Mouse (Mus musculus) heart, adult 11 months (tissue): ENCODE data around the gene Lpp.

ENCODE experiments used
- DNase-seq: peaks from one replicate; pipeline ENCODE4 v3.0.0; 2022

Lpp gene

GRCm38 (mm10) chr16:24943486-24944261 is 550.4 kb downstream of the Lpp start:
- no peak for DNase-seq

- no peak for DNase-seq
These were observed 553.0 kb downstream of the Lpp start for GRCm38 (mm10) chr16:24946356-24946755.

GRCm38 (mm10) chr16:24947485-24947884 is 554.2 kb downstream of the Lpp start:
- DNase-seq, result no peak

GRCm38 (mm10) chr16:24948091-24948690 is 554.9 kb downstream of the Lpp start:
- DNase-seq, result peak; percentile 92

GRCm38 (mm10) chr16:24949265-24949664 is 556.0 kb downstream of the Lpp start:
- no peak for DNase-seq

GRCm38 (mm10) chr16:24950112-24950743 is 556.9 kb downstream of the Lpp start:
- DNase-seq, result no peak

GRCm38 (mm10) chr16:24951909-24952308 is 558.6 kb downstream of the Lpp start:
- DNase-seq, result no peak

- no peak for DNase-seq
These were observed 561.7 kb downstream of the Lpp start for GRCm38 (mm10) chr16:24955054-24955453.

GRCm38 (mm10) chr16:24958661-24959060 is 565.4 kb downstream of the Lpp start:
- DNase-seq, result peak; percentile 93

GRCm38 (mm10) chr16:24960901-24961806 is 567.8 kb downstream of the Lpp start:
- peak; percentile 93 for DNase-seq

GRCm38 (mm10) chr16:24964311-24964710 is 571.0 kb downstream of the Lpp start:
- no peak for DNase-seq

- DNase-seq, result no peak
These were observed 571.8 kb downstream of the Lpp start for GRCm38 (mm10) chr16:24965091-24965490.

- no peak for DNase-seq
These were observed 573.2 kb downstream of the Lpp start for GRCm38 (mm10) chr16:24966460-24966859.

GRCm38 (mm10) chr16:24973009-24973631 is 579.8 kb downstream of the Lpp start:
- DNase-seq, result no peak

- no peak for DNase-seq
These were observed 584.5 kb downstream of the Lpp start for GRCm38 (mm10) chr16:24977771-24978170.

GRCm38 (mm10) chr16:24978226-24978625 is 584.9 kb downstream of the Lpp start:
- DNase-seq, result no peak

GRCm38 (mm10) chr16:24979391-24979790 is 586.1 kb downstream of the Lpp start:
- DNase-seq, result no peak

GRCm38 (mm10) chr16:24982828-24983227 is 589.5 kb downstream of the Lpp start:
- no peak for DNase-seq

- no peak for DNase-seq
These were observed 597.0 kb downstream of the Lpp start for GRCm38 (mm10) chr16:24990331-24990730.

- DNase-seq, result no peak
These were observed 597.8 kb downstream of the Lpp start for GRCm38 (mm10) chr16:24991059-24991541.

GRCm38 (mm10) chr16:24991995-24992394 is 598.7 kb downstream of the Lpp start:
- DNase-seq, result peak; percentile 14

- no peak for DNase-seq
These were observed 599.2 kb downstream of the Lpp start for GRCm38 (mm10) chr16:24992494-24992893.
